In the genomic region with DNA sequence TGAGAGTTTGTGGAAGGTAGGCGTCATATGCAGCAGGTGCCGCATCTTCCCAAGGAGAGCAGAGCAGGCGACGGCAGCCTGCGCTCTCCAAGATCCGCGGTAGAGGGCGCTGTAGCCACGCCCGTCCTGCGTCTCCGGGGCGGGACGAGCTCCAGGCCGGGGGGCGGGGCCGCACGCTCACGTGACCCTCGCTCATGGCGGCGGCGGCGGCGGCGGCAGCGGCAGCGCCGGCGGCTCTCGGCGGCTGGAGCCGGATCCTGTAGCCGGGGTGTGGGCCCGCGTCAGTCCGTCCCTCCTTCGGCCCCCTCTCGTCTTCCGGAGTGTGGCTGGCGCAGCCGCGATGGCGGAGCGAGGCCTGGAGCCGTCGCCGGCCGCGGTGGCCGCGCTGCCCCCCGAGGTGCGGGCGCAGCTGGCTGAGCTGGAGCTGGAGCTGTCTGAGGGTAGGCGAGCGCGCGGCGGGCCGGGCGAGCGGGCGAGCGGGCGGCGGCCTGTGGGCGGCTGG, we compare ENCODE assay signal across 8 mouse cellular contexts. TPM values are rescaled to one million over a fixed set of nuclear protein-coding genes. Genes with fewer than 3 reads are reported as not detected.
A peak's percentile ranks its signal among the peaks of the same experiment; 100 is the strongest.
DNase-seq lines count a peak whose midpoint lies in the region; ATAC-seq and TF ChIP-seq lines count a peak whose summit lies in the region.

A gene (plus strand): TSS at position 195 of the 502 bp plus-strand sequence.

- TF ChIP-seq POLR2A in CH12.LX (IDR thresholded peaks at IDR 0.05; ENCODE audit: low read depth, low read length) = peak; percentile 57; the same call in 1 of the 2 replicates

- WGBS in forebrain, embryonic 10.5 days = under 1% methylated on average over 67 of the region's 68 CpGs
- under 1% methylated on average over 44 of the region's 68 CpGs for WGBS in heart, embryonic 15.5 days
- WGBS in liver, embryonic 13.5 days (ENCODE audit: insufficient replicate concordance) = under 1% methylated on average over 68 of the region's 68 CpGs
- 0% methylated on average over 41 of the region's 68 CpGs for WGBS in stomach, embryonic 14.5 days

- peak within 1 kb of the TSS; percentile 60 for H3K27ac ChIP-seq in CH12.LX (ENCODE audit: insufficient read depth, low read depth)
- peak within 1 kb of the TSS; percentile 100 for H3K27ac ChIP-seq in forebrain, embryonic 10.5 days
- peak within 1 kb of the TSS; percentile 99 for H3K27ac ChIP-seq in heart, embryonic 15.5 days
- H3K27ac ChIP-seq in liver, embryonic 13.5 days = peak within 1 kb of the TSS; percentile 77
- H3K27ac ChIP-seq in stomach, embryonic 14.5 days (ENCODE audit: low read length) = peak within 1 kb of the TSS; percentile 93

- H3K79me2 ChIP-seq in CH12.LX (replicated peaks; ENCODE audit: control insufficient read depth, extremely low read depth, insufficient read depth, poor library complexity, severe bottlenecking) = peaks cover 27% of the 10 kb centered on the region

- peaks cover 9 to 39% of the 10 kb centered on the region in 2 experiments; a peak in 3 of 4 replicates for H3K4me1 ChIP-seq in CH12.LX (ENCODE audit: control insufficient read depth in 1 of 2, insufficient read depth in 2 of 2)
- peaks cover 27% of the 10 kb centered on the region for H3K4me1 ChIP-seq in forebrain, embryonic 10.5 days
- peaks cover 22% of the 10 kb centered on the region for H3K4me1 ChIP-seq in heart, embryonic 15.5 days (replicated peaks)
- H3K4me1 ChIP-seq in liver, embryonic 13.5 days (replicated peaks) = peaks cover 34% of the 10 kb centered on the region
- H3K4me1 ChIP-seq in stomach, embryonic 14.5 days (ENCODE audit: control insufficient read depth, insufficient read depth, low read length) = peaks cover 19% of the 10 kb centered on the region

- peak within 1 kb of the TSS; percentile 77 to 87 (median 87) for H3K4me3 ChIP-seq in CH12.LX (replicated peaks in 1 of 3; ENCODE audit: low read depth in 2 of 3, low read length in 2 of 3, poor library complexity in 1 of 3)
- H3K4me3 ChIP-seq in forebrain, embryonic 10.5 days = peak within 1 kb of the TSS; percentile 94
- H3K4me3 ChIP-seq in heart, embryonic 15.5 days = peak within 1 kb of the TSS; percentile 91
- peak within 1 kb of the TSS; percentile 83 for H3K4me3 ChIP-seq in liver, embryonic 13.5 days (replicated peaks)
- peak within 1 kb of the TSS; percentile 90 for H3K4me3 ChIP-seq in stomach, embryonic 14.5 days (ENCODE audit: low read depth, low read length)

- in situ Hi-C loops in CH12.LX (cut with MboI; ENCODE audit: low pct_ligation_motif_present, low pct_unique_long_range_greater_than_20kb, low sequenced_read_pairs) = loop anchor here (5.0 kb wide), 1 partner anchor 84 kb away; no protein-coding TSS in a partner anchor

- TF ChIP-seq RAD21 in CH12.LX (IDR thresholded peaks at IDR 0.05; ENCODE audit: low read depth, low read length) = peak; percentile 95

- no peaks in the 10 kb centered on the region for H3K36me3 ChIP-seq in CH12.LX (replicated peaks in 1 of 2; ENCODE audit: control insufficient read depth in 1 of 2, insufficient read depth in 1 of 2, low read length in 1 of 2)
- H3K36me3 ChIP-seq in forebrain, embryonic 10.5 days (replicated peaks) = peaks cover 6% of the 10 kb centered on the region; the same call in 1 of the 2 replicates
- no peaks in the 10 kb centered on the region for H3K36me3 ChIP-seq in heart, embryonic 15.5 days
- no peaks in the 10 kb centered on the region for H3K36me3 ChIP-seq in liver, embryonic 13.5 days
- no peaks in the 10 kb centered on the region for H3K36me3 ChIP-seq in stomach, embryonic 14.5 days (ENCODE audit: control insufficient read depth, insufficient read depth, low read length)

- no peaks in the 10 kb centered on the region for H3K9me3 ChIP-seq in CH12.LX (replicated peaks; ENCODE audit: low read length)
- no peaks in the 10 kb centered on the region for H3K9me3 ChIP-seq in forebrain, embryonic 10.5 days
- H3K9me3 ChIP-seq in heart, embryonic 15.5 days (replicated peaks) = no peaks in the 10 kb centered on the region
- H3K9me3 ChIP-seq in liver, embryonic 13.5 days (replicated peaks) = no peaks in the 10 kb centered on the region
- H3K9me3 ChIP-seq in stomach, embryonic 14.5 days (ENCODE audit: control insufficient read depth, low read depth, low read length) = no peaks in the 10 kb centered on the region

- ATAC-seq in heart, embryonic 15.5 days (replicated peaks; ENCODE audit: insufficient number of reproducible peaks, insufficient read depth, low FRiP score, low read depth) = peak; percentile 87
- peak; percentile 89 for ATAC-seq in liver, embryonic 13.5 days (ENCODE audit: low read depth)
- ATAC-seq in stomach, embryonic 14.5 days (ENCODE audit: insufficient number of reproducible peaks, insufficient read depth, low FRiP score, low read depth) = peak; percentile 89

- peak; percentile 61 to 96 for TF ChIP-seq CTCF in CH12.LX (conservative IDR thresholded peaks at IDR 0.05 in 1 of 2, IDR thresholded peaks at IDR 0.05 in 1 of 2; ENCODE audit: low read depth in 2 of 2, low read length in 2 of 2)

- H3K9ac ChIP-seq in CH12.LX (ENCODE audit: insufficient read depth, low read depth) = peak within 1 kb of the TSS; percentile 79
- H3K9ac ChIP-seq in heart, embryonic 15.5 days = peak within 1 kb of the TSS; percentile 98
- H3K9ac ChIP-seq in liver, embryonic 13.5 days = peak within 1 kb of the TSS; percentile 91
- H3K9ac ChIP-seq in stomach, embryonic 14.5 days (replicated peaks; ENCODE audit: low read depth, low read length) = peak within 1 kb of the TSS; percentile 86

- peak; percentile 94 for DNase-seq in CH12.LX (ENCODE audit: extremely low read depth)
- peak; percentile 87 for DNase-seq in c-Kit-positive CD71-negative TER-119-negative erythroid progenitor cells, embryonic 14.5 days (ENCODE audit: low read depth)
- DNase-seq in forebrain, embryonic 10.5 days (ENCODE audit: extremely low spot score, low spot score) = peak; percentile 93
- DNase-seq in kidney, postnatal 14 days = peak; percentile 97
- peak; percentile 89 for DNase-seq in liver, embryonic 13.5 days
- DNase-seq in natural killer cell, adult 2 months (ENCODE audit: low spot score in 2 of 2) = peak; percentile 95 to 97

- H3K4me2 ChIP-seq in CH12.LX (ENCODE audit: insufficient read depth, low read depth, poor library complexity, severe bottlenecking) = peak within 1 kb of the TSS; percentile 77
- peak within 1 kb of the TSS; percentile 76 for H3K4me2 ChIP-seq in heart, embryonic 15.5 days
- peak within 1 kb of the TSS; percentile 97 for H3K4me2 ChIP-seq in liver, embryonic 13.5 days
- peak within 1 kb of the TSS; percentile 80 for H3K4me2 ChIP-seq in stomach, embryonic 14.5 days (replicated peaks; ENCODE audit: low read depth, low read length)

- H3K27me3 ChIP-seq in CH12.LX (replicated peaks) = peaks cover 6% of the 10 kb centered on the region
- peaks cover 8% of the 10 kb centered on the region for H3K27me3 ChIP-seq in forebrain, embryonic 10.5 days (ENCODE audit: poor library complexity, severe bottlenecking)
- no peaks in the 10 kb centered on the region for H3K27me3 ChIP-seq in heart, embryonic 15.5 days
- peaks cover 36% of the 10 kb centered on the region for H3K27me3 ChIP-seq in liver, embryonic 13.5 days
- H3K27me3 ChIP-seq in stomach, embryonic 14.5 days (ENCODE audit: control insufficient read depth, insufficient read depth, low read length) = no peaks in the 10 kb centered on the region

- dilution Hi-C loops in CH12.LX (cut with MboI; ENCODE audit: extremely low pct_ligation_motif_present, extremely low pct_unique_long_range_greater_than_20kb, low sequenced_read_pairs) = no loop called here

- no peak for TF ChIP-seq EP300 in CH12.LX (IDR thresholded peaks at IDR 0.05; ENCODE audit: low read length)

TF ChIP-seq in CH12.LX, 34 proteins besides CTCF, POLR2A, EP300 and RAD21 (continues in another document):
- peak; percentile 78 for TF ChIP-seq MAX (IDR thresholded peaks at IDR 0.05; ENCODE audit: low read length)
- no peak for TF ChIP-seq ZKSCAN1 (IDR thresholded peaks at IDR 0.05; ENCODE audit: borderline replicate concordance, low read depth, low read length)
- peak; percentile 66 for TF ChIP-seq MXI1 (IDR thresholded peaks at IDR 0.05; ENCODE audit: low read depth, low read length)
- TF ChIP-seq IRF4 (IDR thresholded peaks at IDR 0.05; ENCODE audit: low read depth, low read length) = peak; percentile 64; the same call in 1 of the 2 replicates
- no peak for TF ChIP-seq POLR2AphosphoS2 (IDR thresholded peaks at IDR 0.05; ENCODE audit: low read depth, low read length)
- no peak for TF ChIP-seq CHD1 (IDR thresholded peaks at IDR 0.05; ENCODE audit: low read depth, low read length)
- peak; percentile 84 for TF ChIP-seq ZC3H11A (IDR thresholded peaks at IDR 0.05; ENCODE audit: low read depth, low read length)
- TF ChIP-seq NRF1 (IDR thresholded peaks at IDR 0.05; ENCODE audit: low read depth, low read length) = peak; percentile 70
- TF ChIP-seq SIN3A (IDR thresholded peaks at IDR 0.05; ENCODE audit: low read length) = peak; percentile 64; the same call in 1 of the 2 replicates
- TF ChIP-seq MAZ (IDR thresholded peaks at IDR 0.05; ENCODE audit: low read depth, low read length) = 0 out of 2 replicates have a peak, but pooled peaks have one; percentile 51
- peak; percentile 43; the same call in 1 of the 2 replicates for TF ChIP-seq HCFC1 (IDR thresholded peaks at IDR 0.05; ENCODE audit: low read depth, low read length)
- peak; percentile 96 for TF ChIP-seq USF1 (IDR thresholded peaks at IDR 0.05; ENCODE audit: low read depth, low read length)
- TF ChIP-seq KAT2A (IDR thresholded peaks at IDR 0.05; ENCODE audit: insufficient replicate concordance, low read length) = no peak
- TF ChIP-seq USF2 (conservative IDR thresholded peaks at IDR 0.05; ENCODE audit: low read depth, low read length) = peak; percentile 66; the same call in 1 of the 2 replicates
- TF ChIP-seq ELF1 (IDR thresholded peaks at IDR 0.05; ENCODE audit: low read depth, low read length) = peak; percentile 51; the same call in 1 of the 2 replicates
- TF ChIP-seq ZMIZ1 (IDR thresholded peaks at IDR 0.05; ENCODE audit: low read depth, low read length) = no peak; the same call in 1 of the 2 replicates
- TF ChIP-seq GABPA (IDR thresholded peaks at IDR 0.05; ENCODE audit: insufficient replicate concordance, low read depth, low read length) = no peak
- TF ChIP-seq UBTF (IDR thresholded peaks at IDR 0.05; ENCODE audit: low read depth, low read length) = no peak; the same call in 1 of the 2 replicates
- TF ChIP-seq TBP (conservative IDR thresholded peaks at IDR 0.05; ENCODE audit: low read depth, low read length) = no peak

RNA-seq across cellular contexts. Expression of the gene that starts here (rescaled TPM):
- total RNA-seq in CH12.LX (2012; rRNA removed) (15.1 and 16.7 TPM in 2 replicates), CH12.LX (2014; rRNA removed) (13.0 and 15.7 TPM in 2 replicates)
- 14.3 and 18.2 TPM in 2 replicates for polyA plus RNA-seq in CH12.LX (2012; ENCODE audit: insufficient read length, low read depth)
- 15.2 and 17.4 TPM in 2 replicates for polyA plus RNA-seq in forebrain, embryonic 10.5 days (2016; fragmentation: Nextera tagmentation; extraction: Ambion mirVana)
- polyA plus RNA-seq in heart, embryonic 15.5 days (2015; fragmentation: Nextera tagmentation; extraction: Ambion mirVana) = 11.4 and 13.7 TPM in 2 replicates
- polyA plus RNA-seq in liver, embryonic 13.5 days (2015; fragmentation: Nextera tagmentation; extraction: Ambion mirVana) = 2.1 and 2.2 TPM in 2 replicates
- polyA plus RNA-seq in stomach, embryonic 14.5 days (2014; fragmentation: Nextera tagmentation; extraction: Ambion mirVana) = 18.2 and 19.0 TPM in 2 replicates

Comparison
In these comparisons a context has a peak if more than half of its experiments do, and no peak if none do; other contexts are left out.
1. Peak in every context shown above with its lines: DNase-seq, ATAC-seq, H3K4me3 ChIP-seq and H3K27ac ChIP-seq.